Mouse (Mus musculus): ENCODE measurements around the gene Emc6. TPM values are rescaled to one million over a fixed set of nuclear protein-coding genes. Genes with fewer than 3 reads are reported as not detected.

Emc6 gene
- polyA plus RNA-seq, 1 experiment from 2014 or later: 110 TPM

- 0 out of 2 replicates have a peak, but pooled peaks have one; percentile 3 for ATAC-seq
Observed at GRCm38 (mm10) chr11:73199879-73200278, 23.0 kb upstream of the Emc6 start.

GRCm38 (mm10) chr11:73199230-73199712 is 22.4 kb upstream of the Emc6 start, which contains the start of gene Shpk:
Gene Shpk (plus strand): TSS chr11:73199460.
- peak within 1 kb of the TSS; percentile 77 for H3K27ac ChIP-seq
- H3K27me3 ChIP-seq (replicated peaks): no peaks in the 10 kb centered on the region
- peaks cover 12% of the 10 kb centered on the region for H3K36me3 ChIP-seq
- peak within 1 kb of the TSS; percentile 88 for H3K9ac ChIP-seq
- H3K4me2 ChIP-seq: peak within 1 kb of the TSS; percentile 99
- WGBS (ENCODE audit: insufficient replicate concordance): 1% methylated on average over 32 of the region's 32 CpGs
- peaks cover 23% of the 10 kb centered on the region for H3K4me1 ChIP-seq
- no peaks in the 10 kb centered on the region for H3K9me3 ChIP-seq (replicated peaks)
- peak within 1 kb of the TSS; percentile 83 for H3K4me3 ChIP-seq
- ATAC-seq: peak; percentile 96

More at GRCm38 (mm10) chr11:73199879-73200278, 23.0 kb upstream of the Emc6 start:
- H3K9ac ChIP-seq: peak overlapping the region; percentile 88
- no peaks in the 10 kb centered on the region for H3K9me3 ChIP-seq (replicated peaks)
- H3K4me2 ChIP-seq: peak overlapping the region; percentile 99
- H3K27me3 ChIP-seq (replicated peaks): no peaks in the 10 kb centered on the region
- peaks cover 12% of the 10 kb centered on the region for H3K36me3 ChIP-seq
- H3K27ac ChIP-seq: peak overlapping the region; percentile 77
- peaks cover 23% of the 10 kb centered on the region for H3K4me1 ChIP-seq
- peak overlapping the region; percentile 83 for H3K4me3 ChIP-seq
- 1% methylated on average over 12 of the region's 12 CpGs for WGBS (ENCODE audit: insufficient replicate concordance)

GRCm38 (mm10) chr11:73198603-73199229 is 21.9 kb upstream of the Emc6 start, which contains the start of gene Ctns:
Gene Ctns (minus strand): TSS chr11:73199042.
- Histone ChIP-seq H3K4me1 (peaks cover 23% of the 10 kb centered on the region), H3K27ac (peak within 1 kb of the TSS; percentile 77), H3K4me2 (peak within 1 kb of the TSS; percentile 99), H3K27me3 (replicated peaks) (no peaks in the 10 kb centered on the region), H3K4me3 (peak within 1 kb of the TSS; percentile 83), H3K36me3 (peaks cover 12% of the 10 kb centered on the region), H3K9ac (peak within 1 kb of the TSS; percentile 88), H3K9me3 (replicated peaks) (no peaks in the 10 kb centered on the region)
- peak; percentile 95 for ATAC-seq
- WGBS (ENCODE audit: insufficient replicate concordance): 2% methylated on average over 22 of the region's 22 CpGs

- no peaks in the 10 kb centered on the region for H3K27me3 ChIP-seq (replicated peaks)
- H3K4me2 ChIP-seq: peak overlapping the region; percentile 99
- H3K9me3 ChIP-seq (replicated peaks): no peaks in the 10 kb centered on the region
- WGBS (ENCODE audit: insufficient replicate concordance): 3% methylated on average over 1 of the region's 1 CpGs
- no peak overlapping the region; the same call in 1 of the 2 replicates for H3K27ac ChIP-seq
- H3K4me1 ChIP-seq: peaks cover 23% of the 10 kb centered on the region
- peaks cover 12% of the 10 kb centered on the region for H3K36me3 ChIP-seq
- peak overlapping the region; percentile 88 for H3K9ac ChIP-seq
- H3K4me3 ChIP-seq: peak overlapping the region; percentile 83
- ATAC-seq: no peak
Observed at GRCm38 (mm10) chr11:73198190-73198589, 21.4 kb upstream of the Emc6 start.

GRCm38 (mm10) chr11:73194444-73194843 is 17.6 kb upstream of the Emc6 start:
- no peak overlapping the region for H3K27ac ChIP-seq
- no peak for ATAC-seq
- H3K27me3 ChIP-seq (replicated peaks): no peaks in the 10 kb centered on the region
- WGBS (ENCODE audit: insufficient replicate concordance): 70% methylated on average over 2 of the region's 2 CpGs
- H3K9ac ChIP-seq: no peak overlapping the region
- peaks cover 23% of the 10 kb centered on the region for H3K36me3 ChIP-seq
- no peak overlapping the region for H3K4me3 ChIP-seq
- peaks cover 16% of the 10 kb centered on the region for H3K4me1 ChIP-seq
- H3K4me2 ChIP-seq: no peak overlapping the region
- H3K9me3 ChIP-seq (replicated peaks): no peaks in the 10 kb centered on the region

GRCm38 (mm10) chr11:73193047-73193446 is 16.2 kb upstream of the Emc6 start:
- ATAC-seq: no peak
- Histone ChIP-seq H3K36me3 (peaks cover 23% of the 10 kb centered on the region), H3K4me3 (no peak overlapping the region), H3K9me3 (replicated peaks) (no peaks in the 10 kb centered on the region), H3K4me2 (no peak overlapping the region), H3K27ac (no peak overlapping the region), H3K9ac (no peak overlapping the region), H3K27me3 (replicated peaks) (no peaks in the 10 kb centered on the region), H3K4me1 (peaks cover 9% of the 10 kb centered on the region)
- WGBS (ENCODE audit: insufficient replicate concordance): 43% methylated on average over 6 of the region's 6 CpGs

GRCm38 (mm10) chr11:73187231-73187630 is 10.4 kb upstream of the Emc6 start:
- Histone ChIP-seq H3K36me3 (peaks cover 44% of the 10 kb centered on the region), H3K9me3 (replicated peaks) (no peaks in the 10 kb centered on the region), H3K27ac (no peak overlapping the region), H3K4me3 (no peak overlapping the region), H3K27me3 (replicated peaks) (no peaks in the 10 kb centered on the region), H3K4me1 (no peaks in the 10 kb centered on the region), H3K4me2 (no peak overlapping the region), H3K9ac (no peak overlapping the region)
- no peak for ATAC-seq
- 74% methylated on average over 6 of the region's 6 CpGs for WGBS (ENCODE audit: insufficient replicate concordance)

GRCm38 (mm10) chr11:73185872-73186615 is 9.2 kb upstream of the Emc6 start:
- 66% methylated on average over 10 of the region's 10 CpGs for WGBS (ENCODE audit: insufficient replicate concordance)
- Histone ChIP-seq H3K36me3 (peaks cover 39% of the 10 kb centered on the region), H3K27ac (no peak overlapping the region), H3K9me3 (replicated peaks) (no peaks in the 10 kb centered on the region), H3K27me3 (replicated peaks) (no peaks in the 10 kb centered on the region), H3K4me3 (no peak overlapping the region), H3K4me1 (no peaks in the 10 kb centered on the region), H3K4me2 (no peak overlapping the region), H3K9ac (no peak overlapping the region)
- no peak for ATAC-seq

- Histone ChIP-seq H3K4me1 (peaks cover 33% of the 10 kb centered on the region), H3K9me3 (replicated peaks) (no peaks in the 10 kb centered on the region), H3K27ac (peak overlapping the region; percentile 82; the same call in 1 of the 2 replicates), H3K27me3 (replicated peaks) (no peaks in the 10 kb centered on the region), H3K4me3 (peak overlapping the region; percentile 94), H3K9ac (peak overlapping the region; percentile 77), H3K4me2 (peak overlapping the region; percentile 94), H3K36me3 (peaks cover 35% of the 10 kb centered on the region)
- no peak for ATAC-seq
- WGBS (ENCODE audit: insufficient replicate concordance): 28% methylated on average over 2 of the region's 2 CpGs
Observed at GRCm38 (mm10) chr11:73177895-73178294, 1.1 kb upstream of the Emc6 start.

GRCm38 (mm10) chr11:73177509-73177875 is 655 bp upstream of the Emc6 start:
- WGBS (ENCODE audit: insufficient replicate concordance): 0% methylated on average over 24 of the region's 28 CpGs
- H3K9ac ChIP-seq: peak overlapping the region; percentile 77
- peak overlapping the region; percentile 82 for H3K27ac ChIP-seq
- H3K4me3 ChIP-seq: peak overlapping the region; percentile 94
- H3K4me1 ChIP-seq: peaks cover 37% of the 10 kb centered on the region
- no peaks in the 10 kb centered on the region for H3K9me3 ChIP-seq (replicated peaks)
- peak overlapping the region; percentile 94 for H3K4me2 ChIP-seq
- peak; percentile 45; the same call in 1 of the 2 replicates for ATAC-seq
- H3K27me3 ChIP-seq (replicated peaks): no peaks in the 10 kb centered on the region
- peaks cover 36% of the 10 kb centered on the region for H3K36me3 ChIP-seq

GRCm38 (mm10) chr11:73176186-73176585 is 651 bp downstream of the Emc6 start:
- Histone ChIP-seq H3K27me3 (replicated peaks) (no peaks in the 10 kb centered on the region), H3K9ac (peak overlapping the region; percentile 94), H3K4me3 (peak overlapping the region; percentile 94), H3K27ac (peak overlapping the region; percentile 83), H3K4me1 (peaks cover 50% of the 10 kb centered on the region), H3K36me3 (peaks cover 44% of the 10 kb centered on the region), H3K4me2 (peak overlapping the region; percentile 94), H3K9me3 (replicated peaks) (no peaks in the 10 kb centered on the region)
- WGBS (ENCODE audit: insufficient replicate concordance): under 1% methylated on average over 15 of the region's 15 CpGs
- no peak for ATAC-seq

- H3K9ac ChIP-seq: peak overlapping the region; percentile 94
- H3K4me1 ChIP-seq: peaks cover 51% of the 10 kb centered on the region
- peaks cover 48% of the 10 kb centered on the region for H3K36me3 ChIP-seq
- ATAC-seq: no peak
- no peaks in the 10 kb centered on the region for H3K27me3 ChIP-seq (replicated peaks)
- peak overlapping the region; percentile 83; the same call in 1 of the 2 replicates for H3K27ac ChIP-seq
- H3K9me3 ChIP-seq (replicated peaks): no peaks in the 10 kb centered on the region
- H3K4me2 ChIP-seq: peak overlapping the region; percentile 94
- peak overlapping the region; percentile 94 for H3K4me3 ChIP-seq
- 34% methylated on average over 8 of the region's 8 CpGs for WGBS (ENCODE audit: insufficient replicate concordance)
Observed at GRCm38 (mm10) chr11:73175612-73176011, 1.2 kb downstream of the Emc6 start.

Data from liver, embryonic 12.5 days (tissue).